ENCODE assay signal across 3 mouse cellular contexts in the genomic region with DNA sequence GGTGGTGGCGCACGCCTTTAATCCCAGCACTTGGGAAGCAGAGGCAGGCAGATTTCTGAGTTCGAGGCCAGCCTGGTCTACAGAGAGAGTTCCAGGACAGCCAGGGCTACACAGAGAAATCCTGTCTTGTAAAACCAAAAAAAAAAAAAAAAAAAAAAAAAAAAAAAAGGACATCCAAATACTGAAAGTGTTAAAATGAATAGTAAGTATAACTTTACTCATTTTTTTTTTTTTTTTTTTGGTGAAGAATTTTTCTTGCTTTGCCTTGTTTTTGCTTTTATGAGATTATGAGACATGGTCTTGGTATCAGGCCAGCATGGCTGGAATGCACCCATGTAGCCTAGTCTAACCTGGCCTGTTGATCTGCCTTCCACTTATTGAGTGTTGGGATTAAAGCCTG. TPM values are rescaled to one million over a fixed set of nuclear protein-coding genes. Genes with fewer than 3 reads are reported as not detected.
"Had no signal": no experiment of that assay in that cellular context is flagged by ENCODE, and none has a peak within 500 bp of the region (broad histone marks: within the 10 kb centered on the region; RNA-seq: fewer than 3 reads in every experiment).

No protein-coding gene starts in this region.

RNA-seq across cellular contexts. Expression of a gene that starts 58.4 kb away (rescaled TPM):
- total RNA-seq: hematopoietic stem cell, adult 5-6 weeks had no signal
- polyA plus RNA-seq: inflammation-experienced regulatory T-cells, adult 6 months; large intestine, adult 2 months had no signal
